Mouse (Mus musculus): ENCODE measurements around the gene Steap3. TPM values are rescaled to one million over a fixed set of nuclear protein-coding genes. Genes with fewer than 3 reads are reported as not detected.

Steap3 gene
- total RNA-seq, 2 experiments from 2014 or later, result 6.1 to 6.3 TPM

DNA sequence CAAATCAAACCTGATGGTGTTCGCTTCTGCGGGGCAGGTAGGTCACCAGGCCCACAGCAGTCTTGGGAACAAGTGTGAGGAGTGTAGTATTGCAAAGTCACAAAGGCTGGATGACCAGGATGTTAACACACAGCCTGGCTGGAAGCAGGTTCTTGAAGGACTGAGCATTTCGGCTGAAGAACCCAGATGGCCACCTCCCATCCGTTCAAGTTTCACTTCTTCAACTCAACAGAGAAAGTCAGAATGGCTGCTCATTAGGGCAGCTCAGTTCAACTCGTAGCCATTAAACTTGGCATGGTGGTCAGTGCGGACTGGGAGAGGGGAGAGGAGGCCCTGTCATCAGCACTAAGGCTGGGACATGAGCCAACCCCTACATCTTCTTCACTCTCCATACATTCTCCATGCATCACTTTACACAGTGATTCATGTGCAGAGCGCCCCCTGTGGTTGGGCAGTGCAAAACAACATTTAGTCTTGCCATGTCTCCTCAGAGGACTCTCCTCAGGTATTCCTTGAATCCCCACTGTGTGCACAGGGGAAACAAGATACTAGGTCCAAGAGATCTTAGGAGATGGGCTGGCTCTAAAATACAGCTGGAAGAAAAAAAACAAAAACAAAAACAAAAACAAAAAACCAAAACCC is 19.9 kb downstream of the Steap3 start:
- no peak for ATAC-seq (replicated peaks; ENCODE audit: low FRiP score, poor library complexity, severe bottlenecking)

DNA sequence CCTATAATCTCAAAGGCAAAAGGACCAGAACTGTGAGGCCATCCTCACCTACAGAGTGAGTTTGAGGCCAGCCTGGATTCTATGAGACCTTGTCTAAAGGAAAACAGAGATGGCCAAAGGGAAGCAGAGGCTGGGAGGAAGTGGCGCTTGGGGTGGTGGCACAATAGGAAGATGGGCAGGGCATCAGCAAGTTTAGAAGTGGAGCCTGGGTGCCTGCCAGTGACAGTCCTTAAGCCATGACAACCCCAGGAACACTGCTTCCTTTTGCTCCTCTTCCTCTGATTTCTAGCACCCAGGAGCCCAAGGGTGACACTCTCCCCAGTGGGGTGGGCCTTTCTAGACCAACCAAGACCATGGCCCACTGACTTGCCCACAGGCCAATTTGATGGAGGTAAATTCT is 21.3 kb downstream of the Steap3 start:
- no peak for ATAC-seq (replicated peaks; ENCODE audit: low FRiP score, poor library complexity, severe bottlenecking)

DNA sequence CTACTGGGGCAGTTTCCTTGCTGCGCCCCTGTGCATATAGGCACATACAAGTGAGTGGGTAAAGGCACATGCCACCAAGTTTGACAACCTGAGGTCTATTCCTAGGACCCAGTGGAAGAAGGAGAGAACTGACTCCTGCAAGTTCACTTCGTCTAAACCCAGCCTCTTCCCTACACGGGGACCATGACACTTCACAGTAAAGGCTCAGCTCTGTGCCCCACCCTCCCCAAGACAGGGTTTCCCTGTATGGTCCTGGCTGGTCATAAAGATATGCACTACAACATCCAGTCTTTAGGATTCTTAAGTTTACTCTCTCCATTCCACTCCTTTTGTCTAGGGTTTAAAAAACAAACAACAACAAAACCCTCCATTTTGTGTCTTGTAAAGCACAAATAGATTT is 21.9 kb downstream of the Steap3 start:
- no peak for ATAC-seq (replicated peaks; ENCODE audit: low FRiP score, poor library complexity, severe bottlenecking)

DNA sequence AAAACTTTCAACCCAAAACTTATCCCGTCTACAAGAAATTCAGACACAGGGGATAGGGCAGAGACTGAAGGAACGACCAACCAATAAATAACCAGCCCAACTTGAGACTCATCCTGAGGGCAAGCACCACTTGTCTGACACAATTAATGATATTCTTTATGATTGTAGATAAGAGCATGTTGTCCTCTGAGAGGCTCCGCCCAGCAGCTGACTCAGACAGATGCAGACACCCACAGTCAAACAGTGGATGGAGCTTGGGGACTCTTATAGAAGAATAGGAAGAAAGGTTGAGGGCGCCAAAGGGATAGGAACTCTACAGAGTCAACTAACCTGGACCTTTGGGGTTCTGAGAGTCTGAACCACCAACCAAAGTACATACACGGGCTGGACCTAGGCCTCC is 22.7 kb downstream of the Steap3 start:
- no peak for ATAC-seq (replicated peaks; ENCODE audit: low FRiP score, poor library complexity, severe bottlenecking)

DNA sequence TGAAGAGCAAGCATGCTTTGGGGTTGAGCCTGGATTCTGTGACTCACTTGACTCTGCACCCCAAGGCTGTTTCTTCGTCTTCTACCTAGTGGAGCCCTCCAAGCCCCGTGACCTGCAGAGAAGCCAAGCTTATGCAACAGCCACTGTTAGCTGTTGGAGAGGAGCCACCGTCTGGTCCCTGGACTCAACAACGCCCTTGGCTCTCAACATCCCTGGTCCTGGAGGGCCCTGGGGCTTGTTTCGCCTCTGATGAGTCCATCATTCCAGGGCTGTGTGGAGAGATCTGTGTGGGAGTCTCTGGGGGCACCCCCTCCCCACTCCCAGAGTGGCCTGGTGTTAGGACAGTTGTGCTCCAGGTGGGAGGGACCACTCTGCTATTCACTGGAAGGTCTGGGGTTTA is 24.3 kb downstream of the Steap3 start:
- no peak for ATAC-seq (replicated peaks; ENCODE audit: low FRiP score, poor library complexity, severe bottlenecking)

DNA sequence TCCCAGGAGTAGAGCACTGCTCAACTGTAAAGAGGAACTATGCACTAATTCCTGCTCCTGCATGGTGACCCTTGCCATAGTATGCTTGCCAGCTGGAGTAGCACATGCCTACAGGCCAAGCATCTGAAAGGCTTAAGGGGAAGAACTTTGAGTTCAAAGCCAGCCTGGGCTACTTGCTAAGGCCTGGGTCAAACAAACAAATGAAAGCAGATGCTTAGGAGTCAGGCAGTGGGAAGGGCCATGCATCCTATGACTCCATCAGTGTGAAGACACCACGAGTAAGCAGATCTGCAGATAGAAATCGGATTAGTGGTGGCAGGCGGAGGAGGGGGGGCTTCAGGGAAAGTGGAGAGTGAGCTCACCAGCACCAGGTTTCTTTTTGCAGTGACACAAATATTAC is 25.2 kb downstream of the Steap3 start:
- ATAC-seq (replicated peaks; ENCODE audit: low FRiP score, poor library complexity, severe bottlenecking), result no peak

DNA sequence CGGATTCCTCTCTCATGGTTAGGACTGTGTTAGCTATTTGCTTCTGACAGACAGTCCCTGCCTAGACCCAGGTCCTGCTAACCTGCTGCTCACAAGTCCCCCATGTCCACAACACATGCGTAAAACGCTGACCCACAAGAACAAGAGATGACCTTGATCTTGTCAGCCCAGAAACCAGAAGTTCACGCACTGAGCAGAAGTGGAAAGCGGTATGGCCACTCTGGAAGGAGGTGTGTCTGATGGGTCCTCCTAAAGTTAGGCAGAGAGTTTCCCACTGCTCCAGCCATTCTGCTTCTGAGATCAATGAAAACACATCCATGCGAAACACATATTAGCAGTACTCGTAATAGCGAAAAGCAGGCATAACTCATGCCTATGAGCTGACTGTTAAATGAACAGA is 25.6 kb downstream of the Steap3 start:
- ATAC-seq (replicated peaks; ENCODE audit: low FRiP score, poor library complexity, severe bottlenecking), result no peak

DNA sequence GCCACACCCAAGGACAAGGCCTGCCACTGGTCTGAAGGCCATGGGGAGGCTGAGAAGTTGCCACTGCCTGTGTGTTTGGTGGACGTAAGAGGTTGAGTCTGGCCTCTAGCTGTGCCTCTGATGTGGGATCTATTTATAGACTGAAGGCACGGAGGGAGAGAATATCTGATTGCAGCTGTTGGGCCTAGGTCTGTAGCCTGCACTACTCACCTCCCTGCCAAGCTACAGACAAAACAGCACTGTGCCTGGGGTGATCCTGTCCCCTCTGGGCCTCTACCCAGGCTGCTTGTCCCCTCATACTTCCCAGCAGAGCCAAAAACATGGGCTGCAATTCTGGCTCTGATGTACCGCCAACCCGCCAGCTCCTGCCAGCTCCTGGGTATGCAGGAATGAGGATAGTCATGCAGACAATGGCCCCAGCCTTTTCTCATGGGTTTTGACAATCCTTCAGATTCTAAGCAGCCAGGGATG is 26.8 kb downstream of the Steap3 start:
- no peak for ATAC-seq (replicated peaks; ENCODE audit: low FRiP score, poor library complexity, severe bottlenecking)

DNA sequence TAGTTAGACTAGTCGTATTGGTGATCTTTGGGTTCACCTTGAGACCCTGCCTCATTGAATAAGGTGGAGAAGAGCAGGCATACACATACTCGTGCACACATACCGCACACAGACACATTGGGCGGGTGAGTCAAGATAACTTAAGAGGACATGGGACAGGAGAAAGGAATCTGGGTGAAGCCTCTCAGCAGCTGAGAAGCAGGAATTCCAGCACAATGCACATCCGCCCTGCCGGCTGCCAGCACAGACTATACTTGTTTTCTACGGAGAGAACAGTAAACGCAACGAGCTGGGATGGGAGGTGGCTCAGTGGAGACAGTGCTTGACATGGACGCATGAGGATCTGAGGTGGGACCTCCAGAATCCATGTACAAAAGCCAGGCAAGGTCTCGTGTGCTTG is 27.9 kb downstream of the Steap3 start:
- no peak for ATAC-seq (replicated peaks; ENCODE audit: low FRiP score, poor library complexity, severe bottlenecking)

DNA sequence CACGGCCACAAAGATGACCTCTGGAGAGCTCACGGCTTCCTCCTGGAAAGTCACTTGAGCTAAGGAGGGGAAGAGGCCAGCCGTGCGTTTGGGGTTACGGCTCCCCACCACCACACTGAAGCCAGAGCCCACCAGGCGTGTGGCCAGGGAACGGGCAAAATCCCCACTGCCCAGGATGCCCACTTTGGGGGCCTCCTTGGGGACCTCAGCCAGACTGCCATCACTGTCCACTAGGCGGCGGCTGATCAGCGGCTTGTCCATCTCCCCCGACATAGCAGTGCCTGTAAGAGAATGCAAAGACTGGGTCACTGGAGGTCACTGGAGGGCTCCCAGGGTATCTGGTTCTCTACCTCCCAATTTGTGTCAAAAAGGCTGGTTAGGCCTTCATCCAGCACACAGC is 28.5 kb downstream of the Steap3 start:
- no peak for ATAC-seq (replicated peaks; ENCODE audit: low FRiP score, poor library complexity, severe bottlenecking)

DNA sequence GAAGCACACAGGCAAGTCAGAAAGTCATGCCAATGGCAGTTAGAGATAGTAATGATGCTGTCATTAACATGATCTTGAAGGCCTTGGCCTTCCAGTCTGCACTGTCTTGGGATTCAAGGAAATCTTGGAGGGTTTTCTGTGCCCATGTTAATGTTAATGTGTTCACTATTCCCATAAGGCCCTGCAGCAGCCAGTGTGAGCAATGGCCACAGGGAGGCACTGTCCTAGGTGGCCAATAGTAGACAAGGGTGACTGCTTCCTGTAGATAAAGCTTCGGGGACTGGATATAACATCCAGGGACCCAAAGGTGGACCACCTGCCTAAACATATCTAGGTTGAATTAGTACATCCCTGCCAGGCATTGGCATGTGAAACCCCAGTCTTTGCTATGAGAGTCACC is 35.4 kb downstream of the Steap3 start:
- no peak for ATAC-seq (replicated peaks; ENCODE audit: low FRiP score, poor library complexity, severe bottlenecking)

DNA sequence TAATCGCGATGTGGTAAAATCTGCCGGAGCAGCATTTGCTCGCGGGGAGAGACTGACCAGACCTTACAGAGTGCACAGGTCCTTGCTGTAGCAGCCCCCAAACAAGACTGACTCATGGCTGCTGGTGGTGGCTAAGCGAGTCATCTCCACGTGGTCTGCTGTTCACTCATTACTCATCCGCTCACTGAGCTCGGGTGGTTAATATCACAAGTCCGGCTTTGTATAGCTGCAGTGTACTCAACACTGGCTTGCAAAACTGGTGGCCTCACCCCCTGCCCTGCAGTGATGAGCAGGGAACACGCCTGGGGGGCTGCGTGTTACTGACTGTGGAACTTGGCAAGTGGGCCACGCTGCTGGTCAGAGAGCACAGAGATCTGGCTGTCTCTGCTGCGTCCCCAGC is 36.1 kb downstream of the Steap3 start:
- no peak for ATAC-seq (replicated peaks; ENCODE audit: low FRiP score, poor library complexity, severe bottlenecking)

DNA sequence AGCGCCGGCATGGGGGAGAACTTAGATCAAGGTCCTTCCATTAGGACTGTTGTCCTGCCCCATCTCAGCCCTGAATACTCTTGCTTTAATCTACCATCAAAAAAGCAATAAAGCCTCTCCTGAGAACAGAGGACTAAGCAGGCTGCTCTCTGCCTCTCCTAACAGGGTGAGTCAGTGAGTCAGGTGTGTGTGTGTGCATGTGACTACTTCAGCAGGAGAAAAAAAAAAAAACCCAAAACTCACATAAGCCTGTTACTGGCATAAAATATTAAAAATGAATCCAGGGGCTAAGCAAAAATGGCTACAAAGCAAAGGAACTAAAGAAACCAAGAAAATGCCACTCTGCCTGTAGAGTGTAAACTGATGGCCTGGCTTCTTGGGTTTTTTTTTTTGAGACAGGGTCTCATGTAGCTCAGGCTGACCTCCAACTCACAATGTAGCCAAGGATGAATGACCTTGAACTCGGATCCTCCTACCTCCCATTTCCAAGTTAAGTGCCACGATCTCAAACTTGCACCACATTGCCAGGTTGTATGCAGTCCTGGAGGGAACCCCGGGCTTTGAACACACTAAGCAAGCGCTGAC is 36.8 kb downstream of the Steap3 start:
- ATAC-seq (replicated peaks; ENCODE audit: low FRiP score, poor library complexity, severe bottlenecking), result no peak

DNA sequence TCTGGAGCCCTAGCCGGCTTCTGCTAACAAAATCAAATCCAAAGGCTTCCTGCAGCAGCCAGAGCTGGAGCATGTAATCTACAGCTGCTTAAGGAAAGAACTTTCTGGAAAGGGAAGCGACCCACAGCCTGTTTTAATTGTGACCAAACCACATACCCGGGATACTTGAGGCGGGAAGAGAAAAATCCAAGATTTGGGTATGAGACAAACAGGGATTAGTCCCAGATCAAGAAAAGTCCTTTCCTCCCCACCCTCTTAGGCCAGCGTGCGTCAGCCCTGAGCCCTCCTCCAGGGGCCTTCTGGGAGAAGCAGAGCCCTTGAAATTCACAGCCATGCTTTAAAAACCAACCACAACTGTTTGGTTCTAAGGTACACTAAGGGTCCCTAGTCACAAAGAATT is 40.3 kb downstream of the Steap3 start:
- no peak for ATAC-seq (replicated peaks; ENCODE audit: low FRiP score, poor library complexity, severe bottlenecking)

DNA sequence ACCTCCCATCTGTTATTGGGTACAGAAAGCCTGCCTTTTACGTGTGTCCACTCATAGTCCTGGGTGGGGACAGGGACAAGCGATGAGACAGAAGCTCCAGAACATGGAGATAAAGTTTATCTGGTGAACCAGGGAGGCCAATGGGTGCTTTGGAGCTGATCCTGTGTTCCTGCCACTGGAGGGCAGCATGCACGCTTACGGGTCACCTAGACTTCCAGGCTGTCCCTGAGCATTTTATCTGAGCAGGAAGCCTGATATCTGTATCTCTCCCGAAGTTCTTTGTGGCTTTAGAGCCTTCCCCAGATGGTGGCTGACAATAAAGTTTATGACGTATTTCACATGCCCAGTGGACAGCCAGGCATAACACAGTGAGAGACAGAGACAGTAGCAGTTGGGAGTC is 41.2 kb downstream of the Steap3 start:
- peak; percentile 87 for ATAC-seq (replicated peaks; ENCODE audit: low FRiP score, poor library complexity, severe bottlenecking)

DNA sequence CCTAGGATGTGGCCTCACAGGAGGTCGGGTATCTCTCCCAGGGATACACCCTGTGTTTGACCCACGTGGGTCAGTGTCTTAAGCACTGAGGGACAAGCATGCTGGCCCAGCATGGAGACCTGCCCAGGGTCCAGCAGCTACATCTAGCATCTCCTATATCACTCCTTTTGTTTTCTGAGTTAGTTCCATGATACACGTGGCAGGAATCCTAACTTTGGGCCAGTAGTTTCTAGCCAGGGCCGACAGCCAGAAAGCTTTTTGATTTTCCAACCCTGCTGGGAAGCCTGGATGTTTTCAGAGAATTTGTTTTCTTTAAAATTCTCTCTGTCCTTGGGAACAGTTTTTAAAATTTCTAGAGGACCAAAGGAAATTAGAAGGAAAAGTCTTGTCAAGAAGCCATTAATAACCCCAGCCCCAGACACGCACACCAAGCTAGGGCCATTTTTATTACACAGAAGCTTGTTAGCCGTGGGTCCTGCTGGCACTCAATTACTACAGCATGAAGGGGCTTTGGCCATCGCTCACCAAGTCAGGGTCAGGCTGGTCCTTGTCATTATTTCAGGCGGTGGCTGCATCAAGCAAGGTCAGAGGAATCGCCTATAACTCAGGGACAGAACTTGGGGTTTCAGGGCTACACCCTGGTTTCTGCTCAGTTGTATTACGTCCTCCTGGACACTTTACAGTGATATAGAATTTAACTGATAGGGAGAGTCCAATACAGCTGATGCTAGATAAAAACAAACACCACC is 42.6 kb downstream of the Steap3 start:
- no peak for ATAC-seq (replicated peaks; ENCODE audit: low FRiP score, poor library complexity, severe bottlenecking)

DNA sequence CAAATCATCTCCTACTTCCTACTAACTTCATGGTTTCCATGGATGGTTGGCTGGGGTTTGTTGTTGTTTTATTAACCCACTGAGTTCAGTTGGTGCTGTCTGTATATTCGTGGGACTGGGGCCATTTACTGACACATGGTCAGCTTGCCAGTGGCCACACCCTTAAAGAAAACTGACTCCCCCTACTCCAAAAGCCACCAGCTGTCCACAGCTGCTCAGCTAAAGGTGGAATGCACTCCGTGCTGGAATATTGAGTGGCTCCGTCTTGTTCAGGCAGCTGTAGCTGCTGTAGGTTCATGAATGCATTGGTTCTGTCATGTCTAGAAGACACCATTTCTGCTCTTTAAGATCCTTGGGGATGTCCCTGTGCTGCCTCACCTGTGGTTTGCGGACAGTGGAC is 48.9 kb downstream of the Steap3 start:
- no peak for ATAC-seq (replicated peaks; ENCODE audit: low FRiP score, poor library complexity, severe bottlenecking)

DNA sequence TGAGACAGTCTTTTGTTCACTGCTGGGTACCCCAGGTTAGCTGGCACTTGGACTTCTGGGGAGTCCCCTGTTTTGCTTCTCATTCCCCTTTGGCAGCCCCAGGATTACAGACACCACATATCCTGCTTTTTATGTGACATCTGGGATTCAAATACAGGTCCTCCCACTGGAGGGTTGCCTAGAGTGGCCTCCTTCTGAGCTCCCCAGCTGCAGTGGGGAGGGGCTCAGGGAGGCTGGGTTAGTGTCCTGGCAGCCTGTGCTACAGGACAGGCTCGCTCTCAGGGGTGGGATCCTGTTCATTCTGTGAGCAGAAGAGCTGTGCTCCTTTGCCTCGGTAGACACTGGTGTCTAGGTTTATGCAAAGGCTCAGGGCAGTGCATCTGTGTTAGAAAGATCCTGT is 51.2 kb downstream of the Steap3 start:
- ATAC-seq (replicated peaks; ENCODE audit: low FRiP score, poor library complexity, severe bottlenecking), result no peak

DNA sequence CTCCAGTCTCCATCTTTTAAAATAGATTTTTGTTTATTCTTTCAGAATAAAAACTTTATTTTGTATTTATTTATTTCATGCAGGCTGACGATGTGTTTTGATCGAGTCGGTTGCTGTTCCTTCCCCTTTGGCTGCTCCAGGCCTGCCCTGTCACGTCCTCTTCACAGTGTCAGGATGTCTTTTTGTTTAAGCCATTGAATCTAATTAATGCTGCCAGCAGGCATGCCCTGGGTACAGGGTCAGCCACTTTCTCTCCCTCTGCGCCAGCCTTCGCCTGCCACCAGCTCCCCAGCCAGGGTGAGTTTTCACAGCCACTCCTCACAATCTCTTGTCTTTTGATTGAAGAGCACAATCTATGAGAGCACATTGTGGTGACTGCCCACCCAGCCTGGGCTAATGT is 51.7 kb downstream of the Steap3 start:
- ATAC-seq (replicated peaks; ENCODE audit: low FRiP score, poor library complexity, severe bottlenecking), result no peak

DNA sequence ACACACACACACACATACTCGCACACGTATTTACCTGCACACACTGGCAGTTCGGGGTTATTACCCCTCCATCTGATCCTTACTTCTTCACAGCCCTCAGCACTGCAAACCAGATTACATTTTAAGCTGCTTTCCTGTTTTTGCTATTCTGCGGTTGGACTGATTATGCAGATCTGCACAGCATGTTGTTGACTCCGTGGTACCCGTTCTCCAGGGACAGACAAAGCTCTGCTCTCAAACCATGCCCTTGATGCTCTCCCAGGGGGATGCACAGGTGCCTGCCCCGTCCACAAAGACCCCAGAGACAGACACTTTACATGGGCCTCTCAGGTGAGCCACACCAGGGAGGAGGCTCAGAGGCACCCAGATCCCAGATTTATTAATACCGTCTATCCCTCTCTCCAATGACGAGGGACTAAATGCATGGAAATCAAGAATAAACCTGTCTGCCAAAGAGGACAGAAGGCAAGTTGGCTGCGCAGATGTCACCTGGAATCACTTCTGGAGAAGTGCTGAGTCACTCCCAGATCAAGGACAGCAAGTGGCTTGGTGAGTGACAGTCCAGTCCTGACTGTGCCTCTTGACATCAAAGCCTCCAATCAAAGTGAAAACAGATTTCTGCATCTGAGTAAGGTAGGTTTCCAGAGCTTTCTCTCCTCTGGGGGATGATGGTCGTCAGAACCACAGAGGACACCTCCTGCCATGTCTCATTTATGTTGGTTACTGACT is 63.8 kb downstream of the Steap3 start:
- ATAC-seq (replicated peaks; ENCODE audit: low FRiP score, poor library complexity, severe bottlenecking), result no peak

DNA sequence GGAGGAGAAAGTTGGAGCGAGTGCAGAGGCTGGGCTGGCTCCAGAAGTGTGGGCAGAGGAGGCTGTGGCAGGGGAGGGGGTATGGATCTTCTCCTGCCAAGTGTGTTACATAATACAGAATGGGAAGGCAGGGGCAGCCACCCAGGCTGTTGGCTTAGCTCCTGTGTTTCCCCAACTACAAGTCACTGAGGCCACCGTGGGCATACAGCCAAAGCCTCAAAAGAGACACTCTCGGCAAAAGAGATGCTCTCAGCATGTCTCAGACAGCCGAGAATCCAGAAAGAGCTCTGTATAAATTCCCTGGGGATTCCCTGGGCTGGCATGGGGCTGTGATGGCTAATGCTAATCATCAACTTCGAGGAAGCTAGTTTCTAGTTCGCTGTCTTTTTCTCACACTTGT is 64.9 kb downstream of the Steap3 start:
- no peak for ATAC-seq (replicated peaks; ENCODE audit: low FRiP score, poor library complexity, severe bottlenecking)
